Mouse (Mus musculus): ENCODE measurements at regions not wholly inside any gene's neighbourhood (a gene's known extent, or its start where the extent isn't known, plus 50 kb on each side); places are given as distances from the start of the nearest gene placed in this dataset.

GRCm38 (mm10) chr8:107696384-107697346 lies 108.4 kb upstream of the Psmd7 start:
- Histone ChIP-seq H3K27me3 (ENCODE audit: insufficient read depth, low read length) (no peaks in the 10 kb centered on the region), H3K36me3 (replicated peaks) (no peaks in the 10 kb centered on the region), H3K9me3 (replicated peaks) (peaks cover 23% of the 10 kb centered on the region), H3K4me1 (ENCODE audit: insufficient read depth, low read depth, low read length) (no peaks in the 10 kb centered on the region), H3K4me3 (ENCODE audit: low read depth, low read length) (no peak overlapping the region)
- ATAC-seq (ENCODE audit: extremely low read depth, insufficient number of reproducible peaks, low FRiP score, poor library complexity, severe bottlenecking) (no peak), DNase-seq (ENCODE audit: low spot score) (no peak)
- no peak for TF ChIP-seq CTCF (IDR thresholded peaks at IDR 0.05; ENCODE audit: low read depth, low read length)
- TF ChIP-seq TAL1 (conservative IDR thresholded peaks at IDR 0.05; ENCODE audit: low read depth, low read length): no peak
- TF ChIP-seq GATA2 (IDR thresholded peaks at IDR 0.05; ENCODE audit: borderline replicate concordance, low read depth, low read length): no peak
- TF ChIP-seq GATA1 (IDR thresholded peaks at IDR 0.05; ENCODE audit: borderline replicate concordance, low read length): no peak

GRCm38 (mm10) chr8:107699307-107699706 lies 111.0 kb upstream of the Psmd7 start:
- no peak for ATAC-seq (ENCODE audit: extremely low read depth, insufficient number of reproducible peaks, low FRiP score, poor library complexity, severe bottlenecking)
- Histone ChIP-seq H3K9me3 (replicated peaks) (peaks cover 22% of the 10 kb centered on the region), H3K4me3 (ENCODE audit: low read depth, low read length) (no peak overlapping the region), H3K27me3 (ENCODE audit: insufficient read depth, low read length) (no peaks in the 10 kb centered on the region), H3K4me1 (ENCODE audit: insufficient read depth, low read depth, low read length) (no peaks in the 10 kb centered on the region), H3K36me3 (replicated peaks) (no peaks in the 10 kb centered on the region)
- no peak for DNase-seq (ENCODE audit: low spot score)
- no peak for TF ChIP-seq POLR2AphosphoS5 (IDR thresholded peaks at IDR 0.05; ENCODE audit: insufficient replicate concordance, low read depth, low read length)
- no peak for TF ChIP-seq GATA1 (IDR thresholded peaks at IDR 0.05; ENCODE audit: borderline replicate concordance, low read length)
- TF ChIP-seq CTCF (IDR thresholded peaks at IDR 0.05; ENCODE audit: low read depth, low read length): no peak
- TF ChIP-seq GATA2 (IDR thresholded peaks at IDR 0.05; ENCODE audit: borderline replicate concordance, low read depth, low read length): no peak
- TF ChIP-seq TAL1 (conservative IDR thresholded peaks at IDR 0.05; ENCODE audit: low read depth, low read length): no peak

- no peaks in the 10 kb centered on the region for H3K36me3 ChIP-seq (replicated peaks)
- H3K4me3 ChIP-seq (ENCODE audit: low read depth, low read length): no peak overlapping the region
- no peak for TF ChIP-seq GATA1 (IDR thresholded peaks at IDR 0.05; ENCODE audit: borderline replicate concordance, low read length)
- no peaks in the 10 kb centered on the region for H3K27me3 ChIP-seq (ENCODE audit: insufficient read depth, low read length)
- ATAC-seq (ENCODE audit: extremely low read depth, insufficient number of reproducible peaks, low FRiP score, poor library complexity, severe bottlenecking) (no peak), DNase-seq (ENCODE audit: low spot score) (no peak)
- H3K4me1 ChIP-seq (ENCODE audit: insufficient read depth, low read depth, low read length): no peaks in the 10 kb centered on the region
- peaks cover 22% of the 10 kb centered on the region for H3K9me3 ChIP-seq (replicated peaks)
Observed at GRCm38 (mm10) chr8:107699759-107700158, 111.5 kb upstream of the Psmd7 start.

- no peak for ATAC-seq (ENCODE audit: extremely low read depth, insufficient number of reproducible peaks, low FRiP score, poor library complexity, severe bottlenecking)
- Histone ChIP-seq H3K9me3 (replicated peaks) (peaks cover 41% of the 10 kb centered on the region), H3K4me1 (ENCODE audit: insufficient read depth, low read depth, low read length) (no peaks in the 10 kb centered on the region), H3K36me3 (replicated peaks) (no peaks in the 10 kb centered on the region), H3K4me3 (ENCODE audit: low read depth, low read length) (no peak overlapping the region), H3K27me3 (ENCODE audit: insufficient read depth, low read length) (no peaks in the 10 kb centered on the region)
- TF ChIP-seq CTCF (IDR thresholded peaks at IDR 0.05; ENCODE audit: low read depth, low read length) (no peak), POLR2AphosphoS5 (IDR thresholded peaks at IDR 0.05; ENCODE audit: insufficient replicate concordance, low read depth, low read length) (no peak), TAL1 (conservative IDR thresholded peaks at IDR 0.05; ENCODE audit: low read depth, low read length) (no peak), GATA2 (IDR thresholded peaks at IDR 0.05; ENCODE audit: borderline replicate concordance, low read depth, low read length) (no peak), GATA1 (IDR thresholded peaks at IDR 0.05; ENCODE audit: borderline replicate concordance, low read length) (no peak)
- DNase-seq (ENCODE audit: low spot score): no peak
Observed at GRCm38 (mm10) chr8:107715901-107716300, 127.6 kb upstream of the Psmd7 start.

- TF ChIP-seq CTCF (IDR thresholded peaks at IDR 0.05; ENCODE audit: low read depth, low read length): no peak
- TF ChIP-seq GATA1 (IDR thresholded peaks at IDR 0.05; ENCODE audit: borderline replicate concordance, low read length): no peak
- TF ChIP-seq TAL1 (conservative IDR thresholded peaks at IDR 0.05; ENCODE audit: low read depth, low read length): no peak
- no peaks in the 10 kb centered on the region for H3K4me1 ChIP-seq (ENCODE audit: insufficient read depth, low read depth, low read length)
- ATAC-seq (ENCODE audit: extremely low read depth, insufficient number of reproducible peaks, low FRiP score, poor library complexity, severe bottlenecking): no peak
- no peaks in the 10 kb centered on the region for H3K27me3 ChIP-seq (ENCODE audit: insufficient read depth, low read length)
- DNase-seq (ENCODE audit: low spot score): no peak
- H3K9me3 ChIP-seq (replicated peaks): peaks cover 36% of the 10 kb centered on the region
- no peak overlapping the region for H3K4me3 ChIP-seq (ENCODE audit: low read depth, low read length)
- H3K36me3 ChIP-seq (replicated peaks): no peaks in the 10 kb centered on the region
Observed at GRCm38 (mm10) chr8:107717856-107718255, 129.6 kb upstream of the Psmd7 start.

- no peaks in the 10 kb centered on the region for H3K36me3 ChIP-seq (replicated peaks)
- peaks cover 35% of the 10 kb centered on the region for H3K9me3 ChIP-seq (replicated peaks)
- no peak for DNase-seq (ENCODE audit: low spot score)
- H3K4me1 ChIP-seq (ENCODE audit: insufficient read depth, low read depth, low read length): no peaks in the 10 kb centered on the region
- no peaks in the 10 kb centered on the region for H3K27me3 ChIP-seq (ENCODE audit: insufficient read depth, low read length)
- H3K4me3 ChIP-seq (ENCODE audit: low read depth, low read length): no peak overlapping the region
- ATAC-seq (ENCODE audit: extremely low read depth, insufficient number of reproducible peaks, low FRiP score, poor library complexity, severe bottlenecking): no peak
- no peak for TF ChIP-seq CTCF (IDR thresholded peaks at IDR 0.05; ENCODE audit: low read depth, low read length)
- TF ChIP-seq GATA1 (IDR thresholded peaks at IDR 0.05; ENCODE audit: borderline replicate concordance, low read length): no peak
- no peak for TF ChIP-seq TAL1 (conservative IDR thresholded peaks at IDR 0.05; ENCODE audit: low read depth, low read length)
- no peak for TF ChIP-seq POLR2AphosphoS5 (IDR thresholded peaks at IDR 0.05; ENCODE audit: insufficient replicate concordance, low read depth, low read length)
- TF ChIP-seq GATA2 (IDR thresholded peaks at IDR 0.05; ENCODE audit: borderline replicate concordance, low read depth, low read length): no peak
Observed at GRCm38 (mm10) chr8:107719656-107720055, 131.4 kb upstream of the Psmd7 start.

Data from G1E (cell line).